Mouse (Mus musculus) left cerebral cortex, adult 2 months (tissue): Measurements from ENCODE around the gene Atp5j2. TPM values are rescaled to one million over a fixed set of nuclear protein-coding genes. Genes with fewer than 3 reads are reported as not detected.

Source experiments
- DNase-seq, 2 experiments: peaks; one replicate each; pipeline ENCODE4 v3.0.0; 2021 to 2022; ENCODE audit warnings: low spot score in 2 of 2, mixed read lengths in 1 of 2; ENCODE audit errors: extremely low spot score in 1 of 2
- H3K27ac ChIP-seq: fragments of 200-600 bp; 2 replicates; pipeline ENCODE4 v1.8.1; 2022
- H3K4me3 ChIP-seq: fragments of 200-600 bp; 2 replicates; pipeline ENCODE4 v1.8.1; 2022
- CTCF ChIP-seq: fragments of 200-600 bp; IDR thresholded peaks from 2 replicates; pipeline ENCODE4 v1.8.1; 2022; ENCODE audit warnings: antibody characterized with exemption, mild to moderate bottlenecking, moderate library complexity
- intact Hi-C: fragments of 180-260 bp; cut with DNase I; formaldehyde crosslinking; loops from one replicate; pipeline ENCODE4 v1.15.1; 2025
- total RNA-seq, 2 experiments: library from RNA; stranded (reverse); gene quantifications; 2 replicates each; pipeline ENCODE4 v1.2.3; 2021

The Atp5j2 gene
- total RNA-seq, 2 experiments from 2014 or later = 217 to 220 TPM

DNA sequence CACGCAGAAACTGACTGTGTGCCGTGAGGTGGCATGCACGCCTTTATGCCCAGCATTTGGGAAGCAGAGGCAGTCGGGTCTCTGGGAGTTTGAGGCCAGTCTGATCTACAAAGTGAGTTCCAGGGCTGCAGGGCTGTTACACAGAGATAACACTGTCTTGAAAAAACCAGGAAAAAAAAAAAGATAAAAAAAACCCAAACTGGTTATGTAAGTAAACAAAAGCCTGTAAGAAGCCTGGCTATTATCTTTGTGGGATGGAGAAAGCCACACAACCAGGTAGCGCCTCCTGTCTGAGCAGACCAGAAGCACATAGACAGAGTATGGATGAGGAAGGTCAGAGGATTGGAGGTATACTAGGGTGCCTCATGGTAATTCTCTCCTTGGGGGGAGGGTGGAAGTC, 39.2 kb downstream of the Atp5j2 start:
- H3K4me3 ChIP-seq = no peak overlapping the region
- DNase-seq = no peak
- no peak overlapping the region for H3K27ac ChIP-seq
- intact Hi-C loops = no loop called here
- TF ChIP-seq CTCF = no peak

DNA sequence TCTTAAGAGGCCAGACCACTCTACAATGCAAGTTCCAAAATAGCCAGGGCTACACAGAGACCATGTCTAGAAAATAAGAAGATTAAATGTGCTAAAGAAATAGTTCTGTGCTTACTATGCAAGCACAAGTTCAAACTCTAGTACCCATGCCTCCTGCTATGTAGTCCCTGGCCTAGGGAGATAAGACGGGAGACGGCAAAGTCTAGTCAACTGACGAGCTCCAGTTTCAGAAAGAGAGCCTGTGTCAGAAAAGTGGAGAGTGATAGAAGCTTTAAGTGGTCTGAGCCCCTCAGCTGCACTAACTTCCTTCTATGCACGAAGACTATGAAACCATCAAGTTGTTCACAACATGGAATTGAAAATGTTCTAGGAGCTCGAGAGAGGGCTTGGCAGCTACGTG, 42.6 kb downstream of the Atp5j2 start:
- intact Hi-C loops = no loop called here
- Histone ChIP-seq H3K4me3 (no peak overlapping the region), H3K27ac (no peak overlapping the region)
- TF ChIP-seq CTCF = no peak
- no peak for DNase-seq

DNA sequence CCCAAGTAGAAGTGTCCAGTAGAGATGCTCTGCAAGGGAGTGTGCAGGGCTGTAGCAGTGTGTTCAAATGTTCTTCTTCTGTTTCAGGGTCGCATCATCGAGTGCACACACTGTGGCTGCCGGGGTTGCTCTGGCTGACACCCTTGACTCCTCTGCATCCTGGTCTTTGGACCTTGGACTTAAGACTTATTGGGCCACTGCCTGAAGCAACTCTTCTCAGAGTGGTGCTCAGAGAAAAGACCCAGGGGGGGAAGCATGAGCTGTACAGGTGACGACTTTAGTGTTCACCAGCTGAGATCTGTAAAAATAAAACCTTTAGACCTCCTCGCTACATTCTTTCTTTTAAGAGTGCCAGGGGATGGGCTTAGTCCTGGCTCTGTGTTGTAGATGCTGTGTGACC, 44.1 kb downstream of the Atp5j2 start:
- DNase-seq = no peak
- H3K27ac ChIP-seq = no peak overlapping the region
- no peak overlapping the region for H3K4me3 ChIP-seq
- TF ChIP-seq CTCF = no peak
- intact Hi-C loops = no loop called here

DNA sequence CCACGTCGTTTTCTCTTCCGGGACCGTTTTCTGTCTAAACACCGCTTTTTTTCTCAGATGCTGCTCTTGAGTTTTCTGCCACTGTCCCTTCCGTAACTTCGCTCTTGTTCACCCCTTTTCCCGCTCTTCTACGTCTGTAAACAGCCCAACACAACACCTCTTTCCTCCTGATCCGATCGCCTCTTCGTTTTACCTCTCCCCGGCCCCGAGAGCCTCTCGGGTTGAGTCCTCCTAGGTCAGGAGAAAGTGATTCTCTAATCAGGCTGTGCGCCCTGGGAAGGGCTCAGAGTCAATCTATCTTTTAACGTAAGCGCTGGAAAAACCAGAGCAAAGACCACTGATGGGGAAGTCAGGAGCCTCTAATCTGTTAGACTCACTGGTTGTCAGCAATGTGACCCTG, 51.3 kb downstream of the Atp5j2 start:
- intact Hi-C loops = loop anchor here (2.0 kb wide), 1 partner anchor 26 kb away; the partner anchor contains the start of genes Cpsf4 and Ptcd1
- DNase-seq = no peak
- Histone ChIP-seq H3K4me3 (peak overlapping the region; percentile 78), H3K27ac (peak overlapping the region; percentile 100)
- TF ChIP-seq CTCF = no peak

DNA sequence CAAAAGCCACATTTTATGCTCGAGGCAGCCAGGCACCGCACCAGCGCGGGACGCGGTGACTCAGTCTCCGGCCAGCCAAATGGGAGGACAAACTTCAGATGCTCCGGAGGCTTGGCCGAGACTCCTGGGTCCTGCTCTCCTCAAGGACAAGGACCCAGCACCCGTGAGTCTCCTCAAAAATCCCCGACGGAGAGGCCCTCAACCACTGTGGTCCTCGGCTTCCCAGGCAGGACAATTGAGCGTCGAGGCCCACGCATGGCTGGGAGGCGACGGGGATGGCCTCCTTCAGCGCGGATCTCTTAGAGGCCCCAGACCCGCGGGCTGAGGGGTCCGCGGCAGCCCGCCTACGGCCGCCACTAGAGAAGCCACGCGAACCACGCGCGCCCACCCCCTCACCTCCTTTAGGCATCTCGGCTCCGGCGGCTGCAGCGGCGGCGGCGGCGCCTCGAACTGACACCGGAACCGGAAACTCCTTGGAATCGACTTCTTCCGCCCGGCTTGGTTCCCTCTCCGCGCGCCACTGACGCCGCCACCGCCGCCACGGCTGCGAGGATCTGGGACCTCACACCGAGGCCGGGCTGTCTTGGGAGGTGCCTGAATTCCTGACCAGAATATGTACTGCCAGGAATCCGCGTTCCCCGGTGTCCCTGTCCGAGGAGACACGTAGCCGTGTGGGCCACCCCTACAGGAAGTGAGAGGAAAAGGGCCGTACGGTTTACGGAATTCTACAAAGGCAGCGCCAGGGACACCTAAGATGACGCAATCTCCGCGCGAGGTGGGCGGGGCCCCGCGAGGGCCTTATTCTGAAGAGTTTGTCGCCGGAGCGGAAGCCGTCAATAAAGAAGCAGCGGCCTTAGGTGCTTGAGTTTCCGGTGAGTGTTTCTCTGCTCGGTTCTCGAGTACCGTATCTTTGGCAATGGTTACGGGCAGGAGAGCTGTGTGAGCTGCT, 52.0 kb downstream of the Atp5j2 start, which contains the start of the genes Pdap1 and Bud31:
Gene Pdap1, minus strand, starts transcription at position 668 of the 949 bp plus-strand sequence.
Gene Bud31, plus strand, starts transcription at position 792 of the 949 bp plus-strand sequence.
- DNase-seq = peak; percentile 94 to 95
- Histone ChIP-seq H3K4me3 (peak within 1 kb of the TSS; percentile 78), H3K27ac (peak within 1 kb of the TSS; percentile 100)
- TF ChIP-seq CTCF = no peak; the same call in none of the 2 replicates
- intact Hi-C loops = loop anchor here (2.0 kb wide), 1 partner anchor 27 kb away; the partner anchor contains the start of genes Cpsf4 and Ptcd1

DNA sequence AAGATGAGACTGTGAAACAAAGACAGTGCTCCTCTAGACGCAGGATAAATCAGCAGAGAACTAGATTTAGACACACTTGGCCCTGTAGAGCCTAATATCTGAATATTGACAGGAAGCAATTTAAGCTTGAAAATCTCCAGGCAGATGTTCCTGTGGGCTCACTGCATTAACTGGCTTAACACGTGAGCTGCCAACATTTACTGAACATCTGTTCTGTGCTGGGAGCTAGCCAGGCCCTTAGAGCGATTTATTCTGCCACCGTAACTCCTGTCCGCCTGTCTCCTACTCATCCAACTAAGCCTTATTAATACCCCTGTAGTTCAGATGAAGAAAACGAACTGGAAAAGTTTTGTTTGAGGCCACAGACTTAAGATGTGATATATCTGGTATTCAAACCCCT, 53.0 kb downstream of the Atp5j2 start:
- Histone ChIP-seq H3K27ac (no peak overlapping the region), H3K4me3 (peak overlapping the region; percentile 78)
- intact Hi-C loops = no loop called here
- TF ChIP-seq CTCF = no peak
- no peak for DNase-seq

Other genes starting within 250 kb of the Atp5j2 start
- gene Smurf1, start 226.2 kb downstream of the Atp5j2 start, total RNA-seq = 10 to 100 TPM; 35.2 to 40.7 TPM
- gene Gm4871, start 159.3 kb downstream of the Atp5j2 start, total RNA-seq = not detected
- gene 1700018F24Rik, start 149.1 kb downstream of the Atp5j2 start, total RNA-seq = not detected
- gene Arpc1a, start 108.2 kb downstream of the Atp5j2 start, total RNA-seq = 100 to 1,000 TPM; 192 to 199 TPM
- gene Kpna7, start 108.0 kb downstream of the Atp5j2 start, total RNA-seq = not detected
- 10 to 100 TPM; 19.0 to 23.5 TPM for gene Arpc1b, start 77.8 kb downstream of the Atp5j2 start, total RNA-seq
- 10 to 100 TPM; 92.5 to 96.0 TPM for gene Pdap1, start 51.8 kb downstream of the Atp5j2 start, total RNA-seq
- 10 to 100 TPM; 69.4 to 69.6 TPM for gene Bud31, start 51.7 kb downstream of the Atp5j2 start, total RNA-seq
- 10 to 100 TPM; 19.4 to 21.9 TPM for gene Ptcd1, start 25.0 kb downstream of the Atp5j2 start, total RNA-seq
- gene Cpsf4, start 24.8 kb downstream of the Atp5j2 start, total RNA-seq = 10 to 100 TPM; 25.6 to 26.0 TPM
- 10 to 100 TPM; 13.4 to 14.1 TPM for gene Zkscan14, start 9.8 kb upstream of the Atp5j2 start, total RNA-seq
- 10 to 100 TPM; 10.8 to 11.0 TPM for gene Zkscan5, start 12.5 kb upstream of the Atp5j2 start, total RNA-seq
- 10 to 100 TPM; 33.1 to 34.2 TPM for gene Zfp655, start 39.7 kb upstream of the Atp5j2 start, total RNA-seq
- gene Zscan25, start 88.4 kb upstream of the Atp5j2 start, total RNA-seq = 10 to 100 TPM; 18.9 to 22.3 TPM
- under 1 TPM; 0.26 to 0.45 TPM for gene Cyp3a57, start 153.2 kb upstream of the Atp5j2 start, total RNA-seq